Mouse (Mus musculus) kidney, embryonic 16.5 days (tissue): ENCODE data around the gene Stk38. TPM values are rescaled to one million over a fixed set of nuclear protein-coding genes. Genes with fewer than 3 reads are reported as not detected.

Experiments
- ATAC-seq: fragments of 200-750 bp; cut with Nextera tagmentation; 2 replicates; pipeline ENCODE4 v1.8.0; 2017; ENCODE audit warnings: moderate TSS enrichment; ENCODE audit not compliant: low FRiP score, low TSS enrichment
- H3K27ac ChIP-seq: fragments of 300-500 bp; sonication (generic); 2 replicates; pipeline ENCODE4 v1.5.1; 2014; ENCODE audit warnings: low read length
- H3K27me3 ChIP-seq: fragments of 300-500 bp; sonication (generic); 2 replicates; pipeline ENCODE4 v1.6.1; 2014; ENCODE audit warnings: low read length, control low read depth, mixed read lengths; ENCODE audit not compliant: insufficient read depth
- H3K36me3 ChIP-seq: fragments of 300-500 bp; sonication (generic); 2 replicates; pipeline ENCODE4 v1.6.1; 2014; ENCODE audit warnings: low read length, control low read depth, mixed read lengths; ENCODE audit not compliant: insufficient read depth
- H3K4me1 ChIP-seq: fragments of 300-500 bp; sonication (generic); 2 replicates; pipeline ENCODE4 v1.6.1; 2014; ENCODE audit warnings: low read length, control low read depth, mixed read lengths; ENCODE audit not compliant: insufficient read depth
- H3K4me2 ChIP-seq: fragments of 300-500 bp; sonication (generic); replicated peaks from 2 replicates; pipeline ENCODE4 v1.6.1; 2014; ENCODE audit warnings: low read depth, low read length
- H3K4me3 ChIP-seq: fragments of 300-500 bp; sonication (generic); 2 replicates; pipeline ENCODE4 v1.5.1; 2014; ENCODE audit warnings: mild to moderate bottlenecking, low read length
- H3K9ac ChIP-seq: fragments of 300-500 bp; sonication (generic); replicated peaks from 2 replicates; pipeline ENCODE4 v1.6.1; 2014; ENCODE audit warnings: low read length
- H3K9me3 ChIP-seq: fragments of 300-500 bp; sonication (generic); 2 replicates; pipeline ENCODE4 v1.6.1; 2016; ENCODE audit warnings: low read length, control low read depth
- WGBS: fragments of 180-500 bp; shearing (Covaris S2); extraction: QIAGEN DNeasy Blood & Tissue Kit; methylation state at CpG from one replicate; pipeline ENCODE4 v1.1.7; 2014; 5-methylcytosine and 5-hydroxymethylcytosine counted together
- polyA plus RNA-seq: library from polyadenylated mRNA; unstranded; fragments of >200 nt; fragmentation: Nextera tagmentation; extraction: Ambion mirVana; gene quantifications from 2 replicates; pipeline ENCODE4 v1.2.1, GENCODE M21; 2015

The Stk38 gene
- polyA plus RNA-seq, 1 experiment from 2014 or later, result 106 TPM

- Histone ChIP-seq H3K27ac (no peak overlapping the region), H3K4me3 (no peak overlapping the region)
- 72% methylated on average over 8 of the region's 8 CpGs for WGBS
Measured at GRCm38 (mm10) chr17:28921086-28921485, 86.7 kb downstream of the Stk38 start.

More at GRCm38 (mm10) chr17:28921086-28921485, 86.7 kb downstream of the Stk38 start:
- H3K4me2 ChIP-seq, result no peak overlapping the region
- no peak for ATAC-seq
- H3K27me3 ChIP-seq, result no peaks in the 10 kb centered on the region
- no peak overlapping the region for H3K9ac ChIP-seq
- H3K4me1 ChIP-seq, result peaks cover 17% of the 10 kb centered on the region
- no peaks in the 10 kb centered on the region for H3K36me3 ChIP-seq
- H3K9me3 ChIP-seq, result no peaks in the 10 kb centered on the region

Other genes starting within 250 kb of the Stk38 start
- 52.5 and 57.2 TPM in 2 replicates for gene Mapk13, start 238.7 kb downstream of the Stk38 start, polyA plus RNA-seq
- 9.9 and 11.0 TPM in 2 replicates for gene Brpf3, start 206.9 kb downstream of the Stk38 start, polyA plus RNA-seq
- gene Pnpla1, start 149.6 kb downstream of the Stk38 start, polyA plus RNA-seq, result 0.08 TPM in 1 of 2 replicates, not detected in the other
- 0.17 and 0.63 TPM in 2 replicates for gene 4930539E08Rik, start 92.7 kb downstream of the Stk38 start, polyA plus RNA-seq
- gene Pxt1, start 64.2 kb downstream of the Stk38 start, polyA plus RNA-seq, result 0.21 and 0.28 TPM in 2 replicates
- gene Kctd20, start 56.0 kb downstream of the Stk38 start, polyA plus RNA-seq, result 89.5 and 92.1 TPM in 2 replicates
- gene Srsf3, start 24.6 kb upstream of the Stk38 start, polyA plus RNA-seq, result 597 and 625 TPM in 2 replicates
- 74.1 and 81.3 TPM in 2 replicates for gene Cdkn1a, start 83.0 kb upstream of the Stk38 start, polyA plus RNA-seq
- gene Rab44, start 106.2 kb upstream of the Stk38 start, polyA plus RNA-seq, result 0.12 and 0.26 TPM in 2 replicates
- gene Cpne5, start 230.2 kb upstream of the Stk38 start, polyA plus RNA-seq, result 8.2 and 10.0 TPM in 2 replicates